Mouse (Mus musculus): ENCODE results near the gene Maml3. TPM values are rescaled to one million over a fixed set of nuclear protein-coding genes. Genes with fewer than 3 reads are reported as not detected.

Maml3 gene
- polyA plus RNA-seq, 1 experiment from 2014 or later = 5.6 TPM

GRCm38 (mm10) chr3:51636700-51637099 lies 468.2 kb downstream of the Maml3 start:
- Histone ChIP-seq H3K27me3 (replicated peaks; ENCODE audit: insufficient read depth, low read length) (no peaks in the 10 kb centered on the region), H3K27ac (ENCODE audit: low read length) (no peak overlapping the region), H3K4me1 (ENCODE audit: insufficient read depth, low read depth, low read length) (no peaks in the 10 kb centered on the region), H3K36me3 (ENCODE audit: insufficient read depth, low read length) (no peaks in the 10 kb centered on the region), H3K4me2 (replicated peaks; ENCODE audit: low read depth, low read length) (no peak overlapping the region), H3K4me3 (ENCODE audit: low read depth, low read length) (no peak overlapping the region), H3K9ac (replicated peaks; ENCODE audit: low read depth) (no peak overlapping the region), H3K9me3 (ENCODE audit: low read length) (no peaks in the 10 kb centered on the region)
- ATAC-seq (peak; percentile 69), DNase-seq (ENCODE audit: low spot score) (no peak)
- no peak for TF ChIP-seq CTCF (IDR thresholded peaks at IDR 0.05)
- no peak for TF ChIP-seq EP300 (IDR thresholded peaks at IDR 0.05)
- 83% methylated on average over 20 of the region's 20 CpGs for WGBS

DNA sequence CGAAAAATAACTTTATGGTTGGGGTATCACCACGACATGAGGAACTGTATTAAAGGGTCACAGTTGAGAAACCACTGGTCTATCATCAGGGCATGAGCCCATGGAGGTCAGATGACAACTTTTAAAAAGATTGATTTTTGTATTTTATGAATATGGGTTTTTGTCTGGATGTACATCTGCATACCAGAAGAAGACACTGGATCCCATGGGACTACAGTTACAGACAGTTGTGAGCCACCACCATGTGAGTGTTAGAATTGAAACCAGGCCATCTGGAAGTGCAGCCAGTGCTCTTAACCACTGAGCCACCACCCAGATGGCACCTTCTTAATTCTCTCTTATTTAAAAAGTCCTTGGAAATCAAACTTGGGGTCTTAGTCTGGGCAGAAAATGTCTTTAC lies 468.9 kb downstream of the Maml3 start:
- Histone ChIP-seq H3K4me1 (ENCODE audit: insufficient read depth, low read depth, low read length) (no peaks in the 10 kb centered on the region), H3K4me2 (replicated peaks; ENCODE audit: low read depth, low read length) (no peak overlapping the region), H3K27me3 (replicated peaks; ENCODE audit: insufficient read depth, low read length) (no peaks in the 10 kb centered on the region), H3K36me3 (ENCODE audit: insufficient read depth, low read length) (no peaks in the 10 kb centered on the region), H3K4me3 (ENCODE audit: low read depth, low read length) (no peak overlapping the region), H3K9me3 (ENCODE audit: low read length) (no peaks in the 10 kb centered on the region), H3K27ac (ENCODE audit: low read length) (no peak overlapping the region), H3K9ac (replicated peaks; ENCODE audit: low read depth) (no peak overlapping the region)
- ATAC-seq (no peak), DNase-seq (ENCODE audit: low spot score) (no peak)
- WGBS = 74% methylated on average over 2 of the region's 2 CpGs
- no peak for TF ChIP-seq EP300 (IDR thresholded peaks at IDR 0.05)
- TF ChIP-seq CTCF (IDR thresholded peaks at IDR 0.05) = no peak

Other genes starting within 250 kb of the Maml3 start
- gene Foxo1, start 163.3 kb upstream of the Maml3 start, polyA plus RNA-seq (2015; fragmentation: Nextera tagmentation; extraction: Ambion mirVana) = 6.8 and 7.6 TPM in 2 replicates

Data from lung, postnatal 0 days (tissue).